Mouse (Mus musculus): ENCODE data around the gene Gm8909. TPM values are rescaled to one million over a fixed set of nuclear protein-coding genes. Genes with fewer than 3 reads are reported as not detected.
"Not testable (repeated sequence)": the region's sequence is repeated elsewhere in the genome, so short reads cannot be mapped to it uniquely, and the experiment has no call there.

The Gm8909 gene
- polyA plus RNA-seq, 1 experiment from 2014 or later: not detected

- not testable (repeated sequence) for H3K4me2 ChIP-seq; H3K4me3 ChIP-seq (replicated peaks); H3K27ac ChIP-seq; H3K36me3 ChIP-seq; H3K9ac ChIP-seq; H3K9me3 ChIP-seq (replicated peaks); DNase-seq; ATAC-seq (ENCODE audit: low read depth); H3K4me1 ChIP-seq (replicated peaks)
- WGBS (ENCODE audit: insufficient replicate concordance): 15% methylated on average over 11 of the region's 11 CpGs
- H3K27me3 ChIP-seq: peaks cover 95% of the 10 kb centered on the region
Measured at GRCm38 (mm10) chr17:36158264-36158663, 10.1 kb downstream of the Gm8909 start.

- ATAC-seq (ENCODE audit: low read depth); H3K9ac ChIP-seq; H3K9me3 ChIP-seq (replicated peaks); H3K4me1 ChIP-seq (replicated peaks); DNase-seq; H3K27ac ChIP-seq; H3K36me3 ChIP-seq: not testable (repeated sequence)
- peaks cover 93% of the 10 kb centered on the region for H3K27me3 ChIP-seq
- peak overlapping the region; percentile 34 for H3K4me2 ChIP-seq
- 2% methylated on average over 36 of the region's 36 CpGs for WGBS (ENCODE audit: insufficient replicate concordance)
- H3K4me3 ChIP-seq (replicated peaks): peak overlapping the region; percentile 25; the same call in 1 of the 2 replicates
Measured at GRCm38 (mm10) chr17:36157782-36158181, 10.6 kb downstream of the Gm8909 start.

GRCm38 (mm10) chr17:36154271-36155149 is 13.8 kb downstream of the Gm8909 start:
- Histone ChIP-seq H3K9me3 (replicated peaks) (no peaks in the 10 kb centered on the region), H3K4me2 (no peak overlapping the region), H3K9ac (no peak overlapping the region), H3K36me3 (no peaks in the 10 kb centered on the region), H3K4me3 (replicated peaks) (no peak overlapping the region), H3K27ac (no peak overlapping the region), H3K4me1 (replicated peaks) (no peaks in the 10 kb centered on the region), H3K27me3 (peaks cover 80% of the 10 kb centered on the region)
- DNase-seq (no peak), ATAC-seq (ENCODE audit: low read depth) (no peak)
- 11% methylated on average over 3 of the region's 3 CpGs for whole genome bisulfite sequencing (ENCODE audit: insufficient replicate concordance)

GRCm38 (mm10) chr17:36151200-36151599 is 17.1 kb downstream of the Gm8909 start:
- H3K27me3 ChIP-seq: peaks cover 66% of the 10 kb centered on the region
- not testable (repeated sequence) for H3K4me1 ChIP-seq (replicated peaks); H3K27ac ChIP-seq; ATAC-seq (ENCODE audit: low read depth); H3K4me3 ChIP-seq (replicated peaks); DNase-seq; H3K9me3 ChIP-seq (replicated peaks); H3K36me3 ChIP-seq; H3K9ac ChIP-seq; H3K4me2 ChIP-seq
- 25% methylated on average over 4 of the region's 4 CpGs for WGBS (ENCODE audit: insufficient replicate concordance)

- WGBS (ENCODE audit: insufficient replicate concordance): 68% methylated on average over 5 of the region's 5 CpGs
- H3K4me3 ChIP-seq (replicated peaks); H3K4me2 ChIP-seq; H3K36me3 ChIP-seq; H3K9me3 ChIP-seq (replicated peaks); ATAC-seq (ENCODE audit: low read depth); H3K27ac ChIP-seq; H3K4me1 ChIP-seq (replicated peaks); DNase-seq; H3K9ac ChIP-seq: not testable (repeated sequence)
- H3K27me3 ChIP-seq: peaks cover 64% of the 10 kb centered on the region
Measured at GRCm38 (mm10) chr17:36148468-36148867, 19.9 kb downstream of the Gm8909 start.

GRCm38 (mm10) chr17:36146937-36147336 is 21.4 kb downstream of the Gm8909 start:
- H3K27me3 ChIP-seq: peaks cover 64% of the 10 kb centered on the region
- 60% methylated on average over 1 of the region's 1 CpGs for WGBS (ENCODE audit: insufficient replicate concordance)
- H3K27ac ChIP-seq; DNase-seq; H3K4me1 ChIP-seq (replicated peaks); H3K9ac ChIP-seq; H3K4me3 ChIP-seq (replicated peaks); ATAC-seq (ENCODE audit: low read depth); H3K9me3 ChIP-seq (replicated peaks); H3K4me2 ChIP-seq; H3K36me3 ChIP-seq: not testable (repeated sequence)

GRCm38 (mm10) chr17:36145861-36146156 is 22.5 kb downstream of the Gm8909 start:
- not testable (repeated sequence) for H3K27ac ChIP-seq; ATAC-seq (ENCODE audit: low read depth); H3K36me3 ChIP-seq; H3K9ac ChIP-seq; H3K9me3 ChIP-seq (replicated peaks); DNase-seq; H3K4me1 ChIP-seq (replicated peaks)
- Histone ChIP-seq H3K27me3 (peaks cover 68% of the 10 kb centered on the region), H3K4me3 (replicated peaks) (peak overlapping the region; percentile 44), H3K4me2 (peak overlapping the region; percentile 55)
- WGBS (ENCODE audit: insufficient replicate concordance): 2% methylated on average over 13 of the region's 13 CpGs

GRCm38 (mm10) chr17:36145111-36145860 is 23.1 kb downstream of the Gm8909 start:
- DNase-seq: no peak
- H3K4me3 ChIP-seq (replicated peaks): peak overlapping the region; percentile 44
- H3K9ac ChIP-seq: no peak overlapping the region
- no peaks in the 10 kb centered on the region for H3K9me3 ChIP-seq (replicated peaks)
- peaks cover 69% of the 10 kb centered on the region for H3K27me3 ChIP-seq
- peak overlapping the region; percentile 55 for H3K4me2 ChIP-seq
- no peaks in the 10 kb centered on the region for H3K4me1 ChIP-seq (replicated peaks)
- no peak overlapping the region for H3K27ac ChIP-seq
- 3% methylated on average over 77 of the region's 78 CpGs for WGBS (ENCODE audit: insufficient replicate concordance)
- H3K36me3 ChIP-seq: no peaks in the 10 kb centered on the region
- no peak for ATAC-seq (ENCODE audit: low read depth)

- ATAC-seq (ENCODE audit: low read depth); H3K4me2 ChIP-seq; H3K9ac ChIP-seq; H3K4me3 ChIP-seq (replicated peaks); DNase-seq; H3K4me1 ChIP-seq (replicated peaks); H3K27ac ChIP-seq; H3K9me3 ChIP-seq (replicated peaks); H3K36me3 ChIP-seq: not testable (repeated sequence)
- peaks cover 23% of the 10 kb centered on the region for H3K27me3 ChIP-seq
- WGBS (ENCODE audit: insufficient replicate concordance): 37% methylated on average over 1 of the region's 1 CpGs
Measured at GRCm38 (mm10) chr17:36136299-36136848, 32.0 kb downstream of the Gm8909 start.

- not testable (repeated sequence) for H3K9me3 ChIP-seq (replicated peaks); DNase-seq; H3K36me3 ChIP-seq; H3K9ac ChIP-seq; H3K4me1 ChIP-seq (replicated peaks); H3K4me3 ChIP-seq (replicated peaks); ATAC-seq (ENCODE audit: low read depth); H3K27ac ChIP-seq; H3K4me2 ChIP-seq
- H3K27me3 ChIP-seq: peaks cover 19% of the 10 kb centered on the region
Measured at GRCm38 (mm10) chr17:36135421-36136231, 32.7 kb downstream of the Gm8909 start.

All from liver, embryonic 13.5 days (tissue).